Mouse (Mus musculus): ENCODE measurements around the gene Ap5s1. TPM values are rescaled to one million over a fixed set of nuclear protein-coding genes. Genes with fewer than 3 reads are reported as not detected.

Ap5s1 gene
- polyA plus RNA-seq (2015; fragmentation: Nextera tagmentation; extraction: Ambion mirVana) = 37.3 and 37.5 TPM in 2 replicates

DNA sequence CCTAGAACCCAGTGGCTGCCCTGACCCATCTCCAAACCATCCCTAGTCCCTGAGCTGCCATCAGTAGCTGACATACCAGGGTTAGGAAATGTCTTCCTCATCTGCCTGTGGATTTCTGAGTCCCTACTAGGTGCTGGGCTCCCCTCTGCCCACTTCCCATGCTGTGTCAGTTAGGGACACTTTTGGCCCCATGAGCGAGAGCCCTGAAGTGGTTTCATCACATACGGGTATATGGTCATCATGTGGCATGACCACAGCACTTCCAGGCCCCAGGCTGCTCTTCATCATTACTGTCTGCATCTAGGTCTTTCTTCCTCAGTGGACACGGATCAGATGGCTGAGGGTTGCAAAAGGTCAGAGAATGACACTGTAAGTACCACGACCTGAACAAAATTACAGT lies at the start of gene Ap5s1:
Ap5s1 (plus strand) TSS at position 301 of the 400 bp plus-strand sequence.
- WGBS = 83% methylated on average over 4 of the region's 4 CpGs
- no peak for ATAC-seq
- no peak for TF ChIP-seq CTCF (IDR thresholded peaks at IDR 0.05; ENCODE audit: low read depth)

GRCm38 (mm10) chr2:131159491-131159910 lies 47.4 kb upstream of the Ap5s1 start:
- Histone ChIP-seq H3K36me3 (ENCODE audit: control insufficient read depth, insufficient read depth) (peaks cover 4% of the 10 kb centered on the region; the same call in 1 of the 2 replicates), H3K9ac (ENCODE audit: low read depth, low read length) (peak overlapping the region; percentile 62), H3K4me1 (replicated peaks; ENCODE audit: control insufficient read depth, insufficient read depth, low read length) (no peaks in the 10 kb centered on the region; the same call in none of the 2 replicates), H3K4me2 (replicated peaks; ENCODE audit: low read depth) (peak overlapping the region; percentile 96), H3K27me3 (replicated peaks; ENCODE audit: control insufficient read depth, insufficient read depth, low read length) (no peaks in the 10 kb centered on the region), H3K9me3 (ENCODE audit: control insufficient read depth) (no peaks in the 10 kb centered on the region), H3K27ac (ENCODE audit: low read depth, low read length) (peak overlapping the region; percentile 82), H3K4me3 (ENCODE audit: low read depth, low read length) (peak overlapping the region; percentile 70)
- ATAC-seq = peak; percentile 62
- TF ChIP-seq CTCF (IDR thresholded peaks at IDR 0.05; ENCODE audit: low read depth) = no peak
- whole genome bisulfite sequencing = under 1% methylated on average over 18 of the region's 18 CpGs

More for the DNA sequence above, at the start of gene Ap5s1:
- Histone ChIP-seq H3K4me2 (replicated peaks; ENCODE audit: low read depth) (no peak within 1 kb of the TSS), H3K9ac (ENCODE audit: low read depth, low read length) (no peak within 1 kb of the TSS), H3K4me1 (replicated peaks; ENCODE audit: control insufficient read depth, insufficient read depth, low read length) (peaks cover 17% of the 10 kb centered on the region), H3K36me3 (ENCODE audit: control insufficient read depth, insufficient read depth) (no peaks in the 10 kb centered on the region), H3K27me3 (replicated peaks; ENCODE audit: control insufficient read depth, insufficient read depth, low read length) (no peaks in the 10 kb centered on the region), H3K27ac (ENCODE audit: low read depth, low read length) (no peak within 1 kb of the TSS), H3K4me3 (ENCODE audit: low read depth, low read length) (no peak within 1 kb of the TSS), H3K9me3 (ENCODE audit: control insufficient read depth) (no peaks in the 10 kb centered on the region)

- ATAC-seq = peak; percentile 91
- no peaks in the 10 kb centered on the region for H3K27me3 ChIP-seq (replicated peaks; ENCODE audit: control insufficient read depth, insufficient read depth, low read length)
- under 1% methylated on average over 54 of the region's 54 CpGs for WGBS
These were observed 46.8 kb upstream of the Ap5s1 start, which contains the start of gene 1700037H04Rik for GRCm38 (mm10) chr2:131159938-131160581. Gene 1700037H04Rik, minus strand, starts transcription at chr2:131160081.

GRCm38 (mm10) chr2:131160671-131161111 lies 46.2 kb upstream of the Ap5s1 start:
- WGBS = under 1% methylated on average over 17 of the region's 17 CpGs
- ATAC-seq = no peak
- H3K9ac ChIP-seq (ENCODE audit: low read depth, low read length) = peak overlapping the region; percentile 59
- H3K4me3 ChIP-seq (ENCODE audit: low read depth, low read length) = peak overlapping the region; percentile 70
- H3K4me1 ChIP-seq (replicated peaks; ENCODE audit: control insufficient read depth, insufficient read depth, low read length) = no peaks in the 10 kb centered on the region; the same call in none of the 2 replicates
- peak overlapping the region; percentile 86 for H3K27ac ChIP-seq (ENCODE audit: low read depth, low read length)
- H3K36me3 ChIP-seq (ENCODE audit: control insufficient read depth, insufficient read depth) = no peaks in the 10 kb centered on the region
- peak overlapping the region; percentile 96 for H3K4me2 ChIP-seq (replicated peaks; ENCODE audit: low read depth)
- no peaks in the 10 kb centered on the region for H3K27me3 ChIP-seq (replicated peaks; ENCODE audit: control insufficient read depth, insufficient read depth, low read length)
- H3K9me3 ChIP-seq (ENCODE audit: control insufficient read depth) = no peaks in the 10 kb centered on the region
- TF ChIP-seq CTCF (IDR thresholded peaks at IDR 0.05; ENCODE audit: low read depth) = peak; percentile 63

More at GRCm38 (mm10) chr2:131159938-131160581, 46.8 kb upstream of the Ap5s1 start, which contains the start of gene 1700037H04Rik:
- no peaks in the 10 kb centered on the region; the same call in none of the 2 replicates for H3K4me1 ChIP-seq (replicated peaks; ENCODE audit: control insufficient read depth, insufficient read depth, low read length)
- H3K36me3 ChIP-seq (ENCODE audit: control insufficient read depth, insufficient read depth) = no peaks in the 10 kb centered on the region
- no peaks in the 10 kb centered on the region for H3K9me3 ChIP-seq (ENCODE audit: control insufficient read depth)
- H3K4me2 ChIP-seq (replicated peaks; ENCODE audit: low read depth) = peak within 1 kb of the TSS; percentile 96
- H3K4me3 ChIP-seq (ENCODE audit: low read depth, low read length) = peak within 1 kb of the TSS; percentile 70
- H3K27ac ChIP-seq (ENCODE audit: low read depth, low read length) = peak within 1 kb of the TSS; percentile 86
- H3K9ac ChIP-seq (ENCODE audit: low read depth, low read length) = peak within 1 kb of the TSS; percentile 62
- TF ChIP-seq CTCF (IDR thresholded peaks at IDR 0.05; ENCODE audit: low read depth) = no peak

- Histone ChIP-seq H3K27me3 (replicated peaks; ENCODE audit: control insufficient read depth, insufficient read depth, low read length) (no peaks in the 10 kb centered on the region), H3K4me1 (replicated peaks; ENCODE audit: control insufficient read depth, insufficient read depth, low read length) (no peaks in the 10 kb centered on the region; the same call in none of the 2 replicates), H3K4me2 (replicated peaks; ENCODE audit: low read depth) (peak overlapping the region; percentile 37), H3K9me3 (ENCODE audit: control insufficient read depth) (no peaks in the 10 kb centered on the region), H3K27ac (ENCODE audit: low read depth, low read length) (peak overlapping the region; percentile 77), H3K9ac (ENCODE audit: low read depth, low read length) (peak overlapping the region; percentile 18; the same call in 1 of the 2 replicates), H3K4me3 (ENCODE audit: low read depth, low read length) (0 out of 2 replicates have a peak overlapping the region, but pooled peaks have one; percentile 18), H3K36me3 (ENCODE audit: control insufficient read depth, insufficient read depth) (no peaks in the 10 kb centered on the region)
- 54% methylated on average over 7 of the region's 7 CpGs for WGBS
- TF ChIP-seq CTCF (IDR thresholded peaks at IDR 0.05; ENCODE audit: low read depth) = no peak
- 0 out of 2 replicates have a peak, but pooled peaks have one; percentile 13 for ATAC-seq
These were observed 43.0 kb upstream of the Ap5s1 start for GRCm38 (mm10) chr2:131163924-131164323.

- Histone ChIP-seq H3K27me3 (replicated peaks; ENCODE audit: control insufficient read depth, insufficient read depth, low read length) (no peaks in the 10 kb centered on the region), H3K27ac (ENCODE audit: low read depth, low read length) (peak overlapping the region; percentile 64), H3K4me3 (ENCODE audit: low read depth, low read length) (no peak overlapping the region), H3K9ac (ENCODE audit: low read depth, low read length) (no peak overlapping the region), H3K4me2 (replicated peaks; ENCODE audit: low read depth) (no peak overlapping the region), H3K36me3 (ENCODE audit: control insufficient read depth, insufficient read depth) (no peaks in the 10 kb centered on the region), H3K9me3 (ENCODE audit: control insufficient read depth) (no peaks in the 10 kb centered on the region), H3K4me1 (replicated peaks; ENCODE audit: control insufficient read depth, insufficient read depth, low read length) (no peaks in the 10 kb centered on the region; the same call in 1 of the 2 replicates)
- TF ChIP-seq CTCF (IDR thresholded peaks at IDR 0.05; ENCODE audit: low read depth) = no peak
- WGBS = 51% methylated on average over 2 of the region's 2 CpGs
- peak; percentile 71 for ATAC-seq
These were observed 40.7 kb upstream of the Ap5s1 start for GRCm38 (mm10) chr2:131166172-131166571.

All from intestine, postnatal 0 days (tissue).